Mouse (Mus musculus): ENCODE results near the gene Jpt2.
"Not testable (repeated sequence)": the region's sequence is repeated elsewhere in the genome, so short reads cannot be mapped to it uniquely, and the experiment has no call there.

Jpt2 gene

GRCm38 (mm10) chr17:24960135-24960851, at the start of gene Jpt2:
Gene Jpt2, minus strand, starts transcription at chr17:24960689.
- DNase-seq (ENCODE audit: low read depth, low spot score) = peak; percentile 89

GRCm38 (mm10) chr17:25007480-25007879, 47.0 kb upstream of the Jpt2 start:
- no peak for DNase-seq (ENCODE audit: low read depth, low spot score)

DNA sequence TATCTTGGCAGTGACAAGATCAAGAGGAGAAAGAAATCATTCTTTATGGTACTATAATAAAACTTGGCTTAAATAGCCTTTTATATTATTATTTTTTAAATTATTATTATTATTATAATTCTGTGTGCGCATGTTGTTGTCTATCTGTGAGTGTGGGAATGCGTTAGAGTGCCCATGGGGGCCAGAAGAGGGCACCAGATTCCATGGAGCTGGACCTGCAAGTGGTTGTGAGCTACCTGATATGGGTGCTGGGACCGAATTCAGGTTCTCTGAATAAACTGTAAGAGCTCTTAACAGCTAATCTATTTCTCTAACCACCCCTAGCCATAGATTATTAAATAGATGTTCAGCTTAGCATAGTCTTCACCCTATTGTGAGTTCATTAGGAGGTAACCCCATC, 44.6 kb upstream of the Jpt2 start:
- no peak for DNase-seq (ENCODE audit: low read depth, low spot score)

DNA sequence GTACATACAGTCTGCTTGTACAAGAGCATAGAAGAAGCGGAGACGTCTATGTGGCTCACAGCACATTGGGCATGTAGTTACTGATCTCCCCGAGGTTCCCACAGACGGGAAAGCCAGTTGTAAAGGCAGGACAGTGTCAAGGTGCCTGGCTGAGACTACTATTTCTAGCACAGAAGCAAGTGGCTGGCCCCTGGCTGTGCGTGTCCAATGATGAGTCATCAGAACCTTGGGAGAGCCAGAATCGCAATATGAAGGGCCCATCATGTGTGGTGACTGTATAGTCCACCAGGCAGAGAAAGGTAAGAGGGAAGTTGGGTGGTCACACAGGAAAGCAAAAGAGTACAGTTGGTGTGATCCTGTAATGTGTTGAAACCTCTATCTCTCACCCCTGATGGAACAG, 34.2 kb upstream of the Jpt2 start:
- no peak for DNase-seq (ENCODE audit: low read depth, low spot score)

DNA sequence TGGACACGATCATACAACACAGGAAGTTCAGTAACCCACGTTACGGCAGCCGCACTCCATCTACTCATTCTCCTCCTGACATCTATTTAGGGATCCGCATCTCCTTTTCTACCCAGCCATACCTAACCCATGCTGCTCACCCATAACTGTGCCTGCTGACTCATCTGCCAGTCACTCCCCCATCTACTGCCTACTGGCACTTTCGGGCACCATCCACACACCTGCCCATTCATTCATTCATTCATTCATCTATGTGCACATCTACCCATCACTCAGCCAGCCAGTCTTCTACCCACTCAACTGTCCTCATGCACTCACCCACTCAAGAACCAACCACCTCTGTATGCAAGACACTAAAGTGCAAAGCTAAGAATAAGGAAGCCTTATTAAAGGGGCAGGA, 26.7 kb upstream of the Jpt2 start:
- DNase-seq (ENCODE audit: low read depth, low spot score) = no peak

DNA sequence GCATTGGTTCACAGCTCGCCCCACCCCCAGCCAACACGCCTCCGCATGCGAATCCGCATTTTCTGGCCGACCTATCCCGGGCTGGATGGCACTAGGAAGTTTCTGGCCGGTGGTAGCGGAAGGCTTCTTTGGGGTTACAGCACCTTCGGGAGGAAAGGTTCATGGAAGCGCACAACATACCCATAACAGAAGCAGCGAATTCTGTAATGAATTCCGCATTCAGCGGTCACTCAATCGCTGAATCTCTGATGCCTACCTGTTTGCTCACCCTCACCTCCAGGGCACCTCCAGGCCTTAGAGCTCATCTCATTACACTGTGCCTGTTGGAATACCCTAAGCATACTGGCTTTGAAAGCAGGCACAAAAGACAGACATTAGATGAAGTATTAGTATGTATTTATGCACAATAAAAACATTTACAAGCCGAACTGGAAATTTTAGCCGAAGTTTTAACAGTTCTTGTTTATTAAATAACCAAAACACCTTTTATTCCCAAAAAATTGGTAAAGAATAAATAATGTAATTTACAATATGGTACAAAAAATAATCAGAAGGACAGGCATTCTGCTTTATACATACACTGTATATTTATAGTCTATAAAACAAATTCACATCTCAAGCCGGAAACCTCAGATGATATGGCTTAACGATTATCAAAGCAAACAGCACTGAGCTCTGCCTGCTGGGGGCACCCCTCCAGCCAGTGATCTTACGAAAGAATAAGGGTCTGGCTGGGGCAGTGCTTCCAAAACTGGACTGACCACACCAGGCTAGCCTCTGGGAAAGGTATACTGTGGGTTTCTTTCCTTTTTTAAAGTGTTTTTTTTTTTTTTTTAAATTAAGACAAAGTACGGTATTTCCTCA, 595 bp upstream of the Jpt2 start:
- DNase-seq (ENCODE audit: low read depth, low spot score) = no peak

DNA sequence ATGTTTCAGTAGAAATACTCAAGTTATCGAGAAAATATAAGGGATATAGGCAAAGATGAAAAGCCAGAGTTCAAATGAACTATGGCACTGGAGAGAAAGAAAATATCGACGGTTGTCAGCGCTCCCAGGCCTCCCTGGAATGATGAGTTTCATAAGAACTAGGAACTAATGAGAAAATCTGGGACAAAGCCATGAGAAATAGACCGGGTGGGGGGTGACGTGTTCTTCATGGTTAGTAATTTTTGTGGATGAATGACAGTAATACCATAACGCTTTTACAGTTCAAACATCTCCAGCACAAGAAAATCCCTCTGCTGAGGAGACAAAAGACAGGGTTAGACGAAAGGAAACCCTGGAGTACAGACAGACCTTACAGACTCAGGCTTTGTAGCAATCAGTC, 1.1 kb downstream of the Jpt2 start:
- no peak for DNase-seq (ENCODE audit: low read depth, low spot score)

DNA sequence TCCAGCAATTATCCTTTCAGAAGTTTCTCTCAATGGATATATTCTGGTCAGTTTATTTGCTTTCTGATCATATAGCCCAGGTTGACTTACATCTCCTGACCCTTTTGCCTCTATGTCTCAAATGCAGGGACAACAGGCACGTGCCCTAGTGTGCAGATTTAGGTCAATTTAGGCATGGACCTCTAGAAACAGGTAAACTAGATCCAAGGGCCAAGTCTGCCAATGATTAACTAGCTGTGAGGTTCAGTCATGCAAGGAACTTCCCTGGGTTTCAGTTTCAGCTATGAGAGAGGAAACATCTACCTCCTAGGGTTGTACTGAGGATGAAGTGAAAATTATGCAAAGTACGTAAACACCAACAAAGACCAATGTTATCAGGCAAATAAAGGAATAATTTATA, 7.2 kb downstream of the Jpt2 start:
- DNase-seq (ENCODE audit: low read depth, low spot score) = no peak

- DNase-seq (ENCODE audit: low read depth, low spot score) = no peak
Measured at GRCm38 (mm10) chr17:24950671-24951070, 9.8 kb downstream of the Jpt2 start.

- DNase-seq (ENCODE audit: low read depth, low spot score) = no peak
Measured at GRCm38 (mm10) chr17:24948204-24948603, 12.3 kb downstream of the Jpt2 start.

GRCm38 (mm10) chr17:24943589-24943988, 16.9 kb downstream of the Jpt2 start:
- not testable (repeated sequence) for DNase-seq (ENCODE audit: low read depth, low spot score)

- DNase-seq (ENCODE audit: low read depth, low spot score) = no peak
Measured at GRCm38 (mm10) chr17:24943036-24943435, 17.5 kb downstream of the Jpt2 start.

DNA sequence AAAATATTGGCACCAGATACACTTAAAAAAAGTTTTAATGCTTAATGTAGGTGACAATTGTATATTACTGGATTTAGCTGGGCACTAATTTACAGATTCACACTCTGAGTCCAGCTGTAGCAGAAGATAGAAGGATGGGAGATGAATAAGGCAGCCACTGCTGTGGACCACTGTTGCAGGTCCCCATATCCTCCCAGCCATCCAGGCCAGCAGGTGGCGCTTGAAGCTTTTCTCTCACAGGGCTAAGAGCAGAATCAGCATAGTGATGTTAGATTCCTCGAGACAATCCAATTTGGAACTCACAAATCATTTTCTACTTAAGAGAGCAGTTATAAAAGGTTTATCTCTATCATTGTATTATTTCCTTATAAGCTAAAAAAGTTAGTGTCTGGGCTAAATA, 18.0 kb downstream of the Jpt2 start:
- DNase-seq (ENCODE audit: low read depth, low spot score) = not testable (repeated sequence)

DNA sequence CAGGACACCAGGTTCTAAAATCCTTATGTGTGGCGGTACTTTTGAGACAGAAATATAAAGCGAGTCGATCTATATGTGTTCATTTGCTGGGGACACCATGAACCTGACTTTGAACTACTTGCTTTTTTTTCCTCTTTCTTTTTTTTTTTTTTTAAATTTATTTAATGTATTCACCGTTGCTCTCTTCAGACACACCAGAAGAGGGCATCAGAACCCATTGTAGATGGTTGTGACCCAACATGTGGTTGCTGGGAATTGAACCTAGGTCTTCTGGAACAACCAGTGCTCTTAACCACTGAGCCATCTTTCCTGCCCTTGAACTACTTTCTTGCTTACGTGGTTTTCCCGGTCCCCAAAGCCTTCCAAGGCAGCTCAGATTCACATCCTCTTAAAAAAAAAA, 23.2 kb downstream of the Jpt2 start:
- DNase-seq (ENCODE audit: low read depth, low spot score) = no peak

DNA sequence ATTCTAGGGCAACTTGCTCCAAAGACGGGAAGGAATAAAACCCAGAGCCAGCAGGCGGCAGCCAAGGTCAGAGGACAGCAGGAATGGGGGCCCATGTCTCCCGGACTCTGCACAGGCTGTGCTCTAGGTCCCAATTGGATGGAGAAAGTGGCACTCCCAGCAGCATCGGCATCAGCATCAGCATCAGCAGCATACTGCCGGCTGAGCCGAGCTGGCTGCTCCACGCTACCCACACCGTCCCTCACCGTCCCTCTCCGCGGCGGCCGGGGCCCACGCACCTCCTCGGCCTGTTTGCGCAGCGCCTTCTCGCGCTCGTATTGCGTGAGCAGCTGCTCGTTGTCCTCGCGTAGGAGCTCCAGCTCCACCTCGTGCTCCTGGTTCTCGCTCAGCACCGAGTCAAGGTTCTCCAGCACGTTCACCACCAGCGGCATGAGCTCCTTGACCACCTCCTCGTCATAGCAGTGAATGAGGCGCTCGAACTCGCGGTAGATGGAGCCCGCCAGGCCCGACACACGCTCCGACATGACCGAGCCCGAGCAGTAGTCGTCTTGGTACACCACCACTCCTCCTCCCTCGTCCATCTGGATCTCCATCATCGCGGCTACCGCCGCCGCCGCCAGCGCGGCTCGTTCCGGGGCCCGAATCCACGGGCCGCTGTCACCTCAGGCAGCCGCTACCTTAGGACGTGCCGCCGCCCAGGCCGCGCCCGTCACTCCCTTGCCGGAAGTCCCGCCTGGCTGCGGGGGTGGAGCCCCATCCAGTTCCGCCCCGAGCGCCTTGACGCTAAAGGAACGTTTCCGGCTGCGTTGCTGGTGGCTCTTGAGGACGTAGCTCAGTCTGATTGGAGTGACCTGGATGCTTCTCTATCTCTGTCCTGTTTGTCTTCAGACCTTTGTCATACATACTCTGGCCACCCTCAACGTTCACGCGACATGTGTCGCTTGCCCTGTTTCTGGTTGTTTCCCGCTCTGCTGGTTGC, 23.9 kb downstream of the Jpt2 start, which contains the start of gene Mapk8ip3:
TSS of gene Mapk8ip3 (minus strand) at position 719 of the 979 bp plus-strand sequence.
- peak; percentile 84 for DNase-seq (ENCODE audit: low read depth, low spot score)

DNA sequence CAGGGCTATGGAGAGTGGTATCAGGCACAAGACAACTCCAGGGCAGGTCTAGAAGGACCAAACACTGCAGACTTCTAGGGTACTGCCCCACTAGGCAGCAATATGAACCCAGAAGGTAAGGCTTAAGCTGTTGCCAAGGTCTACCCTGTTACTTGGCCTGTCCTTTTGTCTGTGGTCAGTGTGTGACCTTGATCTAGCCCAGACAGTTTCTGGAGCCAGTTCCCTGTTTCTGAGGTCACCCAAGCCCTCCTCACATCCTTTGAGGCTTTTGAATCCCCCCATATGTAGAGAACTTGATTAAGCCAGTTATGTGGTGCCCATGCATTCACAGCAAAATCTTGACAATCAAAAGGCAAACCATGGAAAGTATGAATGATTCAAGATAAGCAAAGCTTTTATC, 24.8 kb downstream of the Jpt2 start:
- DNase-seq (ENCODE audit: low read depth, low spot score) = no peak

- DNase-seq (ENCODE audit: low read depth, low spot score) = no peak
Measured at GRCm38 (mm10) chr17:24934926-24935325, 25.6 kb downstream of the Jpt2 start.

DNA sequence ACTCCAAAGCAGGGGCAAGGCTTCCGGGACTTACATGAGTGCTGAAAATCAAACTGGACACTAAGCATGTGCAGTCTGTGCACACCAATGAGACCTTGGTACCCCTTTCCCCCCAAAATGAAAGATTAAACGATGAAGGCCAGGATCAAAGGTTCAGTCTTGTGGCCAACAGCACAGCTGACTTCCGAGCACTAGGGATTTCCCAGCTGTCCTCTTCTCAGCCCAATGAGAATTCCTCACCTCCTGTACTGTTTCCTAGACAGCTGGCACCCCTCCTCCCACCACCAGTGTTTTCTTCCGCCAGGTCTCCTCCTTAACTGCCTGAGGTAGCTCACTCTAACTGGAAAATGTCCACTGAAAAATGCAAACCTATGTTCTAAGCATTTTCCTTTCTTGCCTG, 27.3 kb downstream of the Jpt2 start:
- DNase-seq (ENCODE audit: low read depth, low spot score) = no peak

DNA sequence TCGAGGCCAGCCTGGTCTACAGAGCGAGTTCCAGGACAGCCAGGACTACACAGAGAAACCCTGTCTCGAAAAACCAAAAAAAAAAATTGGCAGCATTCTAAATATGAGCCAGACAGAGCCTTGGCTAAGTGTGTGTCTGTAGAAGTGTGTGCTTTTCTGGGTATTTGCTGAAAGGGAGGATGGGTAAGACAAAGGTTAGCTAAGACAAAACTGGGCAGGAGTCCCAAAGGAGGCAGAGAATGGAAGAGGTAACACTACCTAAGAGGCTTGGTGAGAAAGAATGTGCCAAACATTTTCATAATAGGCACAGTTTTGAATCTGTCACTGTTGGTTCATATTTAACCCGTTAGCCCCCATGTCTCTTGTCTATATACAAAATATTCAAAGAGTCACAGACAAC, 28.1 kb downstream of the Jpt2 start:
- no peak for DNase-seq (ENCODE audit: low read depth, low spot score)

DNA sequence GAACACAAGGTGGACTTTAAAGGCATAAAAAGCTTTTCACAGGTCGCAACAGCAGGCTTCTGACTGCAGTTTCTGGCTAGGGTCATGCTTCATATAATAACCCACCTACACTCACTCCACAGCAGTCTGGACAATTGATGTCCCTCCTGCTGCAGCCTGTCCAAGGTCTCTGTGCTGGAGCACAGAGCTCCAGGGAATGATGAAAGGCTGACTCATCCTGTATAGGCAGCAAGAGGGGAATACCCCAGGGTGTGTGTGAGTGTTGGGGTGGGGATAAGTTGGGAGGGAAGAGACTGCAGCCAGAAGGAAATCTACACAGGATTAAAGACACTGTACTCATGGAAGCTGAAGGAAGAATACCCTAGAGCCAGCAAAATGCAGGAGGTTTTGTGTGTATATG, 31.0 kb downstream of the Jpt2 start:
- no peak for DNase-seq (ENCODE audit: low read depth, low spot score)

DNA sequence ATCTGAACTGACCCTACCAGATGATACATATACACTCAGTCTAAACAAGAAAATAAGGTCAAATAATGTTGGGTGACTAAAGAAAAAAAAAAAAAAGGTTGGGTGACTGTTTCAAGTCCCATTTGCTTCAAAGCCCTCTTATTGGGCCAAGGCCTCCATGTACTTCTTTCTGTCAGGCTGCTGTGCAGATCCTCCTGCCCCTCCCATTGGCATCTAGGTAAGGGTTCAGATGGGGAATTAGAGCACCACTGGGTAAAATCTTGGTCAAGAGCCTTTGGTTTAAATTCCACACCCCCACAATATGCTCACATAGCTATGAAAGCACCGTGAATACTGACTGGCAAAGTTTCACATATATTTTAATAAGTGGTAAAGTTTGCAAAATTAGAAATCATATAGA, 37.2 kb downstream of the Jpt2 start:
- no peak for DNase-seq (ENCODE audit: low read depth, low spot score)

- DNase-seq (ENCODE audit: low read depth, low spot score) = no peak
Measured at GRCm38 (mm10) chr17:24913984-24914383, 46.5 kb downstream of the Jpt2 start.

Data from retina, adult 2 months (tissue).